8 mouse cellular contexts compared by ENCODE assay signal in the genomic region with DNA sequence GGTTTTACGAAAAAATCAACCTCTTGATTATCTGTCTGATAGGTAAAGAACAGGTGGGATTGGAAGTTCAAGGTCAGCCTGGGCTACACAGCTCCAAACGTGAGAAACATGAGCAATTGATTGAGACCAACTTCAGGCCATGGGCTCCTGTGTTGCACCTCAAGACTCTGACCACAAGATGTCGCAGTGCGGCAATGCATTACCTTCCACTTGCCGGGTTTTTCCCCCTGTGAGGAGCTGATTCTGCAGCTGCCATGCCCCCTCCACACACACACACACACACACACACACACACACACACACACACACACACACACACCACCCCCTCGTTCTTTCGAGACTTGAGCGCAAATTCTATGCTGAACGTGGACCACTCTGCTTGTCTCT.
DNase-seq lines count a peak whose midpoint lies in the region; ATAC-seq lines count a peak whose summit lies in the region.

No protein-coding gene starts in this region.

- H3K9ac ChIP-seq in forebrain, embryonic 11.5 days (ENCODE audit: low read length): no peak overlapping the region
- no peak overlapping the region for H3K9ac ChIP-seq in hindbrain, embryonic 11.5 days (ENCODE audit: low read depth, low read length)

- peak; percentile 45 for DNase-seq in CD4-positive, CD25-positive, alpha-beta regulatory T cell, adult 2 months (ENCODE audit: low read depth, low spot score)
- DNase-seq in brain, adult 2 months (ENCODE audit: low read depth, low spot score): peak; percentile 83
- DNase-seq in forebrain, embryonic 11.5 days (ENCODE audit: low spot score): peak; percentile 83
- peak; percentile 83 for DNase-seq in hindbrain, embryonic 11.5 days (ENCODE audit: low spot score)
- DNase-seq in layer of hippocampus, postnatal 36 days: peak; percentile 67 to 68
- DNase-seq in splenic B cell, adult 2 months (ENCODE audit: low read depth, low spot score): peak; percentile 59

- WGBS in forebrain, embryonic 11.5 days: 25% methylated on average over 9 of the region's 9 CpGs
- WGBS in hindbrain, embryonic 11.5 days: 21% methylated on average over 9 of the region's 9 CpGs

- no peaks in the 10 kb centered on the region for H3K9me3 ChIP-seq in forebrain, embryonic 11.5 days (ENCODE audit: control insufficient read depth, low read length)
- no peaks in the 10 kb centered on the region for H3K9me3 ChIP-seq in hindbrain, embryonic 11.5 days (ENCODE audit: control insufficient read depth, low read length)

- no peaks in the 10 kb centered on the region; the same call in 1 of the 2 replicates for H3K4me1 ChIP-seq in forebrain, embryonic 11.5 days (replicated peaks; ENCODE audit: control insufficient read depth, insufficient read depth, low read length)
- H3K4me1 ChIP-seq in hindbrain, embryonic 11.5 days (replicated peaks; ENCODE audit: control insufficient read depth, insufficient read depth, low read length): no peaks in the 10 kb centered on the region

- no peak overlapping the region for H3K27ac ChIP-seq in forebrain, embryonic 11.5 days (ENCODE audit: low read depth, low read length)
- H3K27ac ChIP-seq in hindbrain, embryonic 11.5 days (ENCODE audit: low read depth, low read length): no peak overlapping the region

- no peak overlapping the region for H3K4me2 ChIP-seq in forebrain, embryonic 11.5 days (ENCODE audit: low read depth, low read length, severe bottlenecking)
- no peak overlapping the region for H3K4me2 ChIP-seq in hindbrain, embryonic 11.5 days (replicated peaks; ENCODE audit: low read depth, low read length)

- ATAC-seq in CD4-positive, CD25-positive, alpha-beta regulatory T cell, adult 4 months: no peak
- no peak for ATAC-seq in forebrain, embryonic 11.5 days (replicated peaks; ENCODE audit: low FRiP score)
- ATAC-seq in hindbrain, embryonic 11.5 days (ENCODE audit: low FRiP score): no peak
- ATAC-seq in megakaryocyte-erythroid progenitor cell, adult 5-6 weeks (replicated peaks; ENCODE audit: low FRiP score, low TSS enrichment, poor library complexity, severe bottlenecking): peak; percentile 85

- H3K27me3 ChIP-seq in forebrain, embryonic 11.5 days (ENCODE audit: control insufficient read depth, insufficient read depth, low read length): no peaks in the 10 kb centered on the region
- no peaks in the 10 kb centered on the region for H3K27me3 ChIP-seq in hindbrain, embryonic 11.5 days (ENCODE audit: control insufficient read depth, insufficient read depth, low read length)
- no peaks in the 10 kb centered on the region; the same call in 1 of the 2 replicates for H3K27me3 ChIP-seq in splenic B cell, adult 2 months (ENCODE audit: control insufficient read depth, insufficient read depth, low read length, poor library complexity, severe bottlenecking)

- no peaks in the 10 kb centered on the region for H3K36me3 ChIP-seq in forebrain, embryonic 11.5 days (ENCODE audit: control insufficient read depth, insufficient read depth, low read length)
- no peaks in the 10 kb centered on the region for H3K36me3 ChIP-seq in hindbrain, embryonic 11.5 days (ENCODE audit: control insufficient read depth, insufficient read depth, low read length)
- no peaks in the 10 kb centered on the region for H3K36me3 ChIP-seq in splenic B cell, adult 2 months (ENCODE audit: control insufficient read depth, insufficient read depth, low read length, poor library complexity, severe bottlenecking)

- no peak overlapping the region for H3K4me3 ChIP-seq in forebrain, embryonic 11.5 days (ENCODE audit: low read depth, low read length)
- no peak overlapping the region for H3K4me3 ChIP-seq in hindbrain, embryonic 11.5 days (ENCODE audit: low read depth, low read length)
